Mouse (Mus musculus): Measurements from ENCODE around the gene Sipa1l2.

Gene Sipa1l2

DNA sequence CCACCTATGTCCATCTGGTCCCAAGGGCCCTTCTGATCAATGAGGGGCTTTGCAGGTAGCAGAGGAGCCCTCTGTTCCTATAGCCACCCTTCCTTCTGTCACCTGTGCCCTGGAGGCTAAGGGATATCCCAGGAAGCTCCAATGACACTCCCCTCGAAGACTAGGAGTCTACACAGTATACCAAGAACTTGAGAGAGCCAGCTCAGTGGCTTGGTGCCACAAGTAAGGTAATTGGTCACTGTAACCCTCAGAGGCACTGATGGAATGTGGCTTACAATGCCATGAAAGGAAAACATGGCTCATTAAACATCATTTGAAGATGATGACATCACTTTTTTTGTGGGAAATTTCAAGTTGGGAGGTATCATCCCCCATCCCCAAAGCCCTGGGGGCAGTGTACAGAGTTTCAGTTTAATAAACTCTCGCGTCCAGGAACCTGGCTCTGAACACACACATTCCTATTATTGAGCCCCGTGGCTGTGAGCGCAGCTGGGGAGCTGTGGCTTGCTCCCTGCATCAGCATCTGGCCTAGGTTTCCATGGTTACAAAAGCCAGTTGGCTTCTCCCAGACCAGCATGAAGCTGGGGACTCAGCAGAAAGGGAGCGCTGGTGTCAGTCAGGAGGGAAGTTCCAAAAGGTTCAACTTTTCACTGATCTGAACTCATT, 104.3 kb downstream of the Sipa1l2 start:
- peak; percentile 68 for DNase-seq (ENCODE audit: low spot score)

- DNase-seq (ENCODE audit: low spot score): no peak
Measured at GRCm38 (mm10) chr8:125462901-125463300, 106.7 kb downstream of the Sipa1l2 start.

DNA sequence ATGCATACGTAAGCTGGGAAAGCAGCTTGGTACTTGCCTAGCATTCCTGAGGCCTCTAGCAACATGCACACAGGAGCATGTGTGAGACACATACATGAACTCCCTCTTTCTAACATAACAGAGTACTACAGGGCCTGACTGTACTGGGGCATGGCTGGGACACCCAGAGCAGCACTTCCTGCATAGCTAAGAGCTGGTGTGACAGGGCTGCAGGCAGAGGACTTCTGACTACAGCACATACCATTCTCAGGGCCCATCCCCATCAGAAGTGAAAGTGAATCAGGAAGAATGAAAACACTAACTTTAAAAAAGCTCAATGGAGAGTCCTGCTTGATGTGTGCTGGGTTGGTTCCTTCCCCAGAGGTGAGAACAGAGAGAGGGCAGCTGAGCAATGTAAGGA, 108.1 kb downstream of the Sipa1l2 start:
- no peak for DNase-seq (ENCODE audit: low spot score)

DNA sequence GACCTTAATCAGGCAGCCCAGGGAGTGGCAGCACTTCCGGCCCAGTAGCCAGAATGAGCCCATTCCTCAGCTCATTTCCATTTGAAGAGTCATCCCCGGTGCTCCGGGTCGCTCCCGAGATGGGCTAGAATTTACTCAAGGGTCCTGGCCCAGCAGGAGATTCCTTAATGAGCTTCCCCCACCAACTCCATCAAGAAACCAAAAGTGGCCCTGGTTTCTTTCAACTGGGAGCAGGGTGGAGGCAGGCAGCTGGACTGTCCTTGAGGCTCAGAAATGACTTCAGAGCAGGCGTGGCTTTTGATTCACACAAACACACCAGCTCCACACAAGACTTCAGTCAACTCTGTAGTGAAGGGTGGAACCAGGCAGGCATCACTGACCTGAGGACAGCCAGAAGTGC, 109.0 kb downstream of the Sipa1l2 start:
- no peak for DNase-seq (ENCODE audit: low spot score)

DNA sequence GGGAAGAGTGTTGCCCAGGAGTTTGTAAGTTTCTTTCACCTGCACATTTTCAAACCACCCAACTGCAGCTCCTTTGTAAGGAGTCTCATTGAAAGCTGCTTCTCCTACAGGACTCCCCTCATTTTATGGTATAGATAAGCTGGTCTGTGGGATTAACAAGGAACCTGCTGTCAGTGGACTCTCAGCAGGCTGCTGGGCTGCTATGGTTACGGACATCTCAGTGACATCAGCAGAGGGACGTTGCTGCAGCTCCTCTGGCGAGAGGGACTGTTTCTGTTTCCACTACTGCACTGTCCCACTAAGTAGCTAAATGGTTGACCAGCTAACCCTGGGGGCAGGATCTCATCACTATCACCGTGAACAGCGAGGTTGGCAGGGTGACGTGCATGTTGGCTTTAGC, 120.6 kb downstream of the Sipa1l2 start:
- DNase-seq (ENCODE audit: low spot score): peak; percentile 31

DNA sequence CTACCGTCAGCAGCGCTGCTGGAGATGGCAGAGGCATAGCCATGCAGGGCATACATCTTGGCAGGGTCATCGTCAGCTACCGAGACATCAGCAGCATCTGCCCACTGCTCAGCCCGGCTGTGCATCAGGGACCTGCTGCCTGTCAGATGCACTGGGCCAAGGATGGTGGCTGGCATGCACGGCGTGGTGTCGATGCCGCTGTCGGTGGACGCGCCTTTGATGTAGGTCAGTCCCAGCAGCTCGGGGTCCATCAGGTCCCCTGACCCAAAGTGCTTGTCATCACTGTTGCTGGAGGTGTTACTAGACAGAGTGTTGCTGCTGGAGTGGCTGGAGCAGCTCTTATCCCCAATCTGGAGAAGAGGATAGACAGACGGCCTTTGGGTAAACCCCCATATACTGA, 122.1 kb downstream of the Sipa1l2 start:
- DNase-seq (ENCODE audit: low spot score): no peak

DNA sequence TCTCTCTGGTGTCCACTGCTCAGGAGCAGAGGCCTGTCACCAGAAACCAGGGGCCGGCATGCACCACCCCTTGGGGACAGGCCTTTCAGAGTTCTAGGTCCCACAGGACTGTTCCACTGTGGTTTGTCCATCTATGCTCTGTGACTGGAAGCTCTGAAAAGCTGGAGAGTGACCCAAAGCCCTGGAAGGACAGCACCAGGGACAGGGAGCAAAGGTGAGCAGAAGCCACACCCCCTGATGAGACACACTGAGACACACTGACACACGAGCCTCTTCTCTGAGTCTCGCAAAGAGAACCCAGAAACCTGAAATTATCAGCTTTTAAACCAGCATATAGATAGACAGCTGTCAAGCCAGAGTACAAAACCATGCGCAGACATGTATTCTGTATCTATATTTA, 123.4 kb downstream of the Sipa1l2 start:
- DNase-seq (ENCODE audit: low spot score): no peak

GRCm38 (mm10) chr8:125445225-125445609, 124.4 kb downstream of the Sipa1l2 start:
- no peak for DNase-seq (ENCODE audit: low spot score)

DNA sequence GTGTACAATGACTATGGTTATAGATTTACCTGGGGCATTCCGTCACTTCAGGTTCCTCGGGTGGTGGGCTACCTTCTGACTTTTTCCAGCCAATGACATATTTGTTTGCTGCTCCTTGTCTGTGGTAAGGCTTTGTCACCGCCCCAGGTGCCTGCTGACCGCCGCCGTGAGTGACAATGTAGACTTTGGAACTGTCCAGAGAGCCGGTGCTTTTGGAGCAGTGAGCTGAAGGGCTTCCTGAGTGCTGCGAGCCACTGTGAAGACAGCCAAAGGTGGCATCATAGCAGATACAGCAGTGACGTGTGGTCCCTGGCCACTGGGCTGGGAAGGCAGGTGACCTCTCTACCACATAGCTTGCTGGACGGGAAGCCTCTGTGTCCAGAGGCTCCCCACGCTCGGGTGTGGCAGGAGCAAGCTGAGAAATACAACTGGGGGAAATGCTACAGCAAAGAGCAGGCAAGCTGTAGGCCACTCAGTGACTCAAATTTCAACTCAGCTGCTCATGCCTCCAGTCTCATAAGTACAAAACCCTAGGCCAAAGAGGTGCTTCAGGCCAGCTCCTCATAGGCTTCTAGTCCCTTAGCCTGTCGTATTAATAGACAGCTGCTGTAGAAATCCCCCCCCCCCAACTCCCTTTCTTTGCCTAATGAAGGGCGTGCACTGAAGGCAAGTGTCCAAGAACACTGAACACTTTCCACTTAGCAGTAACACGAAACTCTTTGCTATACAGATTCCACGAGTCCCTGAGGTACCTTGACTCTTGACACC, 125.0 kb downstream of the Sipa1l2 start:
- DNase-seq (ENCODE audit: low spot score): no peak

DNA sequence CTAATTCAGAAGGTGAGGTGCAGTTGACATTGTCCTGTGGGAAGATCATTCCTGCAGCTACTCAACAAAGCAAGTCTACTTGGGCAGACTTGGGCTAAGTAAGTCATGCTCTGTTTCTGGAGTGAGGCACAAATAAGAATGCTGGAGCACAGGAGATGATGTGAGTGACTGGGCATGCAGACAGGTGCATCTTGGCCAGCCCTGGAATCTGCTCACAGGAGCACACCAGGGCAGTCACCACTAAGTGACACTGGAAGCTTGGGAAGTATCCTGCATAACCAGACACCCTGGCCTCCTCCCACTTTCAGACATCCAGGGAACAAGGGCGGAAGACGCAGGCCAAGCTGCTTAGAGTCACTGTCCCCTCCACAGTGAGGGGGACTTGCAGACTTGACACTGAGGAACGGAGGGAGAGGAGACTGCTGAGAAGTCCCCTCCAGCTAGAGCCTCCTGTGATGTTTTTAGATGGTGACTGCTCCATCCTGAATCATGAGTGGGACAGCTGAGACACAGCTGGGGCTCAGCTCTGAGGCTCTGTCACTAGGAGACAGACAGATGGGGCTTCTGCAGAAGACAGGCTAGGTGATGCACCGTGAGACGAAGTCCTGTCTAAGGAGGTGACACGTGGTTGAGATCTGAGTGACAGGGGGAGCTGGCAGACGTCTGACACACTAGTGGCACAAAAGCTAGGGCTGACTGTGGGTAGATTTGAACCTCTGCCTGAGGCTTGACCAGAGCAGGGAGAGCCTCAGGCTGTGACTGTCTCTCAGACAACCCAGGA, 134.1 kb downstream of the Sipa1l2 start:
- DNase-seq (ENCODE audit: low spot score): no peak

- no peak for DNase-seq (ENCODE audit: low spot score)
Measured at GRCm38 (mm10) chr8:125434151-125434550, 135.5 kb downstream of the Sipa1l2 start.

- DNase-seq (ENCODE audit: low spot score): no peak
Measured at GRCm38 (mm10) chr8:125431321-125431720, 138.3 kb downstream of the Sipa1l2 start.

DNA sequence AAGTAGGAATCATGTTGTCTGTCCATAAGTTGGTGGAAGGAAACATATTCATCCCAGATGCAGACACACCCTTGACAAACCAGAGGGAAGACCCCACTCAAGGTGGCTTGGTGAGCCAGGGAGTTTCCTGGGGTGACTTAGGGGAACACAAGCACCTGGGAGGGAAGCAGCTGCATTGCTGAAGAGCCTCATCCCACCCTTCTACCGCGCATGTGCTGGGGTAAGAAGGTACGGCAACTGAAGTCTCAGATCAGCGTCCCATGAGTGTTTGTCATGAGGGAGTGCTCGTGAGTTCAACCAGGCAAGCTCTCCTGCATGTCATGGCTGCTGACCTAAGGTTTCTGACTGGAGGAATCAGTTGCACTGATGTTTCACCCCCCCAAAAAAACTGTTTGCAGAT, 138.8 kb downstream of the Sipa1l2 start:
- DNase-seq (ENCODE audit: low spot score): no peak

- DNase-seq (ENCODE audit: low spot score): no peak
Measured at GRCm38 (mm10) chr8:125428979-125429690, 140.5 kb downstream of the Sipa1l2 start.

- DNase-seq (ENCODE audit: low spot score): peak; percentile 45
Measured at GRCm38 (mm10) chr8:125423861-125424260, 145.7 kb downstream of the Sipa1l2 start.

- DNase-seq (ENCODE audit: low spot score): peak; percentile 50
Measured at GRCm38 (mm10) chr8:125419202-125419830, 150.3 kb downstream of the Sipa1l2 start.

- no peak for DNase-seq (ENCODE audit: low spot score)
Measured at GRCm38 (mm10) chr8:125416146-125416545, 153.5 kb downstream of the Sipa1l2 start.

DNA sequence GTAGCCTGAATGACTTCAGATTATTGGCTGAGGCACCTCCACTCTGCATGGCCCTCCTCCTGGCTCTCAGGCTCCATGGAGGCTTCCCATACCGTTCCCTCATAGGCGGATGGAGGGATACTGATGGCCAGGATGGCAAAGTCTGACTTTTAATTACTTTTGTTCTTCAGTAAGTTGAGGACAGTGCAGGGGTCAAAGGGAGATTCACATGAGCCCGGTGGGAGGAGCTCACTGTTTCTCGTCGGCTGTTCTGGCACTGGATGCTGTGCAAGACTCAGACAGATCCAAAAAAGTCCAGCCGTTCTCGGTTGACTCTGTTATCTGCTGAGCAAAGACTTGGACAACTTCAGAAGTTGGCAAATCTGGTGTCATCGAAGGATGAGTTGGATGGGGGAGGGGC, 155.0 kb downstream of the Sipa1l2 start:
- DNase-seq (ENCODE audit: low spot score): no peak

DNA sequence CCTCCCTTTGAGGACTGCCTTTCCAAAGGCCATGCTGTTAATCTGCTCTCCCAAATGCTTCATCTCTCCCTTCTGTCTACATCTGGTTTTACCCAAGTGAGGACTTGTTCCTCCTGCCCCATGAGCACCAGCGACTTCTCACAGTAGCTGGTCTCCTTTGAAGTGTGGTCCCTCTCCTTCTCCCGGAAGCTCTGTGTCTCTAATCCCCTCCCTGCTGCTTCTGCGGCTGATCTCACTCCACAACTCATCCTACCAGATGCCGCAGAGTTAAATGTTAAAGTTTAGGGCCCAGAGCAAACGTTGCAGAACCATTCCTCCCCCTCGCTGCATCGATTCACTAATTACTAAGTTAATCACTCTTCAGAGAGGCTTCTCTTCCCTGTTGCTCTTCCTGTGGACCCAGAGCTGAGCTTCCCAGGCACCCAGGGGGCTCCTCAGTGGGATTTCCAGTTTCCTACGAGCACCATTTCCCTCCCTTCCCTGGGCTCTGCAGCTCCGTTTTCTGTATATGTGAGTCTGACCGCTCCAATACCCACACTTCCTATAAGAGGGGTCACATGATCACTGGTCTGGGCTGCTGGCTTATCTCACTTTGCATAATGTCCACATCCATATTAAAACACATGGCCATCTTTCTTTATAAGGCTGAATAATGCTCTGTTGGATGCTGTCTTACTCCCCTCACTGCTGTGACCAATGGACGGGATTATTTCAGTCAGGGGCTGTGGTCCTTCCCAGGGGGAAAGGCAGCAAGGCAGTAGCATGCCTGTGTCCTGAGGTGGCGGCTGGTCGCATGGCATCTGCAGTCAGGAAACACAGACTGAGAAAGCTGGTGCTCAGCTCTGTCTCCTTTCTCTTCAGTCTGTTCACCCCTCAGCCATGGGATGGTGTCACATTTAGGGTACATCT, 156.4 kb downstream of the Sipa1l2 start:
- no peak for DNase-seq (ENCODE audit: low spot score)

DNA sequence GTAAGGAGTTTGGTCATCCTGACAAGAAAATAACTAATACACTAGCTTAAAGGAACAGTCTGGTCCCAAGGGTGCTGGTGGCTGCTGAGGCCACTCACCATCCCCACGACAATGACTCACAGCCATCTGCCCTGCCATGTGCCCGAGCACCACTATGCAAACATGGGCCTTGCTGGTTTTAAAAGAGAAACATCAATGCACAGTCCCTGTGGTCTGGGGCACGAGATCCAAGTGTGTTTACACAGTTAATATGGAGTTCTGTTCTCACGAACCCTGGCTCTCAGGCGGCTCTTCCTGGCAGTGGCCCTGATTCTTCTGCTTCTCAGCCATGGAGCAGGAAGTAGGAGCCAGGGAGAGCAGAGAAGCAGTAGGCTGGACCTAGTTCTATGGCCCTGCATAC, 159.0 kb downstream of the Sipa1l2 start:
- DNase-seq (ENCODE audit: low spot score): no peak

DNA sequence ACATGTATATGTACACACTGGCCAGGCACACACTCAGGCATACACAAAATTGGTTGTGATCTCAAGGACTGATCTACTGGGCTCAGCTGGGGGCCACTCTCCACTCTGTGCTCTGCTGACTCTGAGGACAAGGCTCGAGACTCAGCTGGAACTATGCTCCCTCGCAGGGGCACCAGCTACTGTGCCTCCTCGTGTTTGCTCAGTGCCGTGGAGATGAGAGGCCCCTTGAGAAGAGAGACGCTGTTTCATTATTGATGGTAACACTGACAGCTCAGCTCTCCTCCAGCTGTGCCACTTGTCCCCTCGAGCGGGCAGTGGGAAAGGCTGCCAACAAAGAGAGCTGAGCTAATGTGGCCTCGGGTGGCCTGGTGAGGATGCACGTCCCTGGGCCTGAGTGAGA, 161.9 kb downstream of the Sipa1l2 start:
- DNase-seq (ENCODE audit: low spot score): peak; percentile 63
